Mouse (Mus musculus) T-cell, adult 2 months (primary cell): ENCODE measurements around the gene Lpcat2.

ENCODE experiments used
- DNase-seq: peaks from one replicate; pipeline ENCODE4 v3.0.0; 2022; ENCODE audit warnings: low spot score

Gene Lpcat2

DNA sequence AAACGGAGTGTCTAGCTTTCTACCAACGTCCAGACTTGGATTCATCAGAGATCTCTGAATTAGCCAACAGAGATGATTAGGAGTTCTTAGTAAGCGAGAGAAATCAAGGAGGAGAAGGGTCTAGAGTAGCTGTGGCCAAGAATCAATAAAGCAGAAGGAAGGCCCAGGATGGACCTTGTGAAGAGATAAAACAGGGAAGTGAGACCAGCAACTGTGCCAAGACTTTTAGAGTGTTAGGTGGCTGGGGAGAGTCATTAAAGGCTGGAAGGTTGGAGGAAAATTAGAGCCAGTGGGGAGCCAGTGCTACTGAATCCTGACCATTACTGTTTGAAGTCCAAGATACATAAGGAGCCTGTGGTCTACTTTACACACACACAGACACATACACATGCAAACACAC is 56.3 kb downstream of the Lpcat2 start:
- DNase-seq, result no peak

DNA sequence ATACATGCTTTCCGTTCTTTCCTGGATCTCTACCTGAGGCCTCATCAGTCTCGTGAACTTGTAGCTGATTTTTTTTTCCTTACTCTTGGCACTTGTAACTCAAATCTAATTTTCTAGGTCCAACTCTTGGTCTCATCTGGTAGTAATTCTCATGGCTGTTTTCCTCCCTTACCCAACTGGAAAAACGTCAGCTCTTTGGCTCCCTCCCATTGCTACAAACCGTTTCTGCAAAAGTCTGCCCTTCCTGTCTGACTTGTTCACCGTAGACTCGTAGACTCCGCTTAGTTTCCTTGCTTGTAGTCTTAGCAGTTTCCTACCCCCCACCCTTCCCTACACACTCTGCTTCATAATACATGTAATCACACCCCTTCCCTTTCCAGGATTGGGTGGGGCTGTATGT is 58.3 kb downstream of the Lpcat2 start:
- no peak for DNase-seq

DNA sequence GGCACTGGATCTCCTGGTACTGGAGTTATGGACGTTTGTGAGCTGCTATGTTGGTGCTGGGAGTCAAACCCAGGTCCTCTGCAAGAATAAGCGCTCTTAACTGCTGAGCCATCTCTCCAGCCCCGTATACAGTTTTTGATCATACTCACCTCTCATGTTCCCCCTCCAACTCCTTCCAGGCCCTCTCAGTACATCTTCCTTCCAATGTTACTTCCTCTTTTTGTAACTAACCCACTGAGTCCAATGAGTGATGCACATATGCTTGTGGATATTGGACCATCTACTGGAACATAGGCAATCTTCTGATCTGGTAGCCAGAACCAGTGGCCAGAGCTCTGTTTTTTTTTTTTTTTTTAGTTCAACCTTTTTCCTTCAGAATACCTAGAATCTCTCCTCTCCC is 60.9 kb downstream of the Lpcat2 start:
- no peak for DNase-seq

GRCm38 (mm10) chr8:92921768-92922167 is 66.6 kb downstream of the Lpcat2 start:
- no peak for DNase-seq

DNA sequence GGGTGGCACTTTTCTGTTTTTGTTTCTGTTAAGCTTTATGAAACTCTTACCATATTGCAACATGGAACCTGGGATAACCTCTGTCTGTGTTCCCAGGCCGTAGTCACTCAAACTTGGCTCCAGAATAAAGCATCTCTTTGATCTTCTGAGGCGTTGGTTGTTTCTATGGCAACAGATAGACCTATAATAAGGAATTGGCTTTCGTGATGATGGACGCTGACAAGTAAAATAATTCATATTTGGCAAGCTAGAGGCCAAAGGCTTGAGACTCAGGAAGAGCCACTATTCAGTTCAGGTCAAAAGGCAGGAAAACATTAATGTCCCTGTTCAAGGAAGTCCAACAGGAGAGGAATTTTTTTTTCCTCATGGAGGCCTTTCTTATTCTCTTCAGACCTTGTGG is 73.8 kb downstream of the Lpcat2 start:
- no peak for DNase-seq

DNA sequence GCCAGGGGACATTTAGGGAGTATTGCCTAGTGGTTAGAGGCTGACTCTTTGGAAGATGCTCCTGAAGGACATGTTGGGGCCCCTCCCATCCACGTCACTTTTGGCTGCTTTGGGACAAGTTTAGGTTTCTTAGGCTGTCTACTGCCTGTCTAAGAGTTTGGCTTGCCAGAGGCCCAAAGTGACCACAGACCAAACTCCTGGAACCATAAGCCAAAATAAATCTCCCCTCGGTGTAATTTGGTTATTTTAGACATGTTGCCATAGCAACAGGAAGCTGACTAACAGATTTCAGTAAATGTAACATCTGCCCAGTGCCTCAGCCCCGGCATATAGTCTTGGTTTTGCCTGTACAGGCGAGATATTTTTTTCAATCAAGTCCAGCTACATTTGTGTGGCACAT is 82.9 kb downstream of the Lpcat2 start:
- no peak for DNase-seq

- no peak for DNase-seq
Observed at GRCm38 (mm10) chr8:92949071-92949470, 93.9 kb downstream of the Lpcat2 start.

GRCm38 (mm10) chr8:92950639-92951371 is 95.7 kb downstream of the Lpcat2 start:
- DNase-seq, result no peak

DNA sequence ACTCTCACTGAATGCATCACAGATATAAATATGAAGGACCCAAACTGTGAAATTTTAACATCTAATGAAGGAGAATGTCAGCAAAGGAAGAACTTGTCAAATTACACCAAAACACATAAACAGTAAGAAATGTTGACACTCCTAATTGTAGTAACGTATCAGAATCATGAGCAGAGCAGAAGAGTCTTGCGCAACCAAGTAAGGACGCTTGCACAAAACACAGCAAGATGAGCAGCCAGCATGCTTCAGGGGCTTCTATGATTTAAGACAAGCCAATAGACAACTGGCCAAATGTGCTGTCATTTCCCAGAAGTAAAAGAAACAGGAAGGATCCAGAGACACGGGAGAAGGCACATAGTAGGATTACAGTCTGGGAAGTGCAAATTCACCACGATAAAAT is 98.9 kb downstream of the Lpcat2 start:
- DNase-seq, result no peak

- no peak for DNase-seq
Observed at GRCm38 (mm10) chr8:92959779-92960178, 104.6 kb downstream of the Lpcat2 start, which contains the start of gene Slc6a2. TSS of gene Slc6a2 (plus strand) at chr8:92960079.

GRCm38 (mm10) chr8:92960451-92960911 is 105.3 kb downstream of the Lpcat2 start:
- no peak for DNase-seq

DNA sequence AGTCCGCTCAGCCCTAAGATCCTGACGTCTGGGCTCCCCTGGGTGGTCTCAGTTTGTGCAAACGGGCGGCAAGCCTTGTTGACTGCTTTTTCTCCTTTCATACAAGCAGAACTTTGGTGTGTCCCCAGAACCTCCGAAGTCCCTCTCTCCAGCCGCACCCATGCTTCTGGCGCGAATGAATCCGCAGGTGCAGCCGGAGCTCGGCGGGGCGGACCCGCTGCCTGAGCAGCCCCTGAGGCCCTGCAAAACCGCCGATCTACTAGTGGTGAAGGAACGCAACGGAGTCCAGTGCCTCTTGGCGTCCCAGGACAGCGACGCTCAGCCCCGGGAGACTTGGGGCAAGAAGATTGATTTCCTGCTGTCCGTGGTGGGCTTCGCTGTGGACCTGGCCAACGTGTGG is 105.9 kb downstream of the Lpcat2 start:
- DNase-seq, result no peak

DNA sequence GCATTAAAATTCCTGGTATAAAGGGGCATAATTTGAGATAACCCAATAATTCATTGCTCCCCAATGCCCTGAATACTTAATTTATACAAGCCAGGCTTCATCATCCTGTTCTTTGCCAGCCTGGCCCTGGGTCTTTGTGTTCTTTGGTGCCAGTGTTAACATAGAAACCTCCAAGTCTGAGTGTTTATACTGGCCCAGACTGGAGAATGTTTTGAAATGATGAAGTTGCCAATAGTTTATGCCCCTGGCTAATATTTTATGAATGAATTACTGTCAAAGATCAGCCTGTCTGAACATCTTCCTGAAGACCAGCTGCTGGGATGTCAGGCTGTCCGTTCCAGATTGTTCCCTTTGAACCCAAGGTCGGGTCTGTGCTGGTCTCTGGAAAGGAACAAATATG is 109.4 kb downstream of the Lpcat2 start:
- no peak for DNase-seq
